ENCODE assay signal across 7 mouse cellular contexts in the genomic region with DNA sequence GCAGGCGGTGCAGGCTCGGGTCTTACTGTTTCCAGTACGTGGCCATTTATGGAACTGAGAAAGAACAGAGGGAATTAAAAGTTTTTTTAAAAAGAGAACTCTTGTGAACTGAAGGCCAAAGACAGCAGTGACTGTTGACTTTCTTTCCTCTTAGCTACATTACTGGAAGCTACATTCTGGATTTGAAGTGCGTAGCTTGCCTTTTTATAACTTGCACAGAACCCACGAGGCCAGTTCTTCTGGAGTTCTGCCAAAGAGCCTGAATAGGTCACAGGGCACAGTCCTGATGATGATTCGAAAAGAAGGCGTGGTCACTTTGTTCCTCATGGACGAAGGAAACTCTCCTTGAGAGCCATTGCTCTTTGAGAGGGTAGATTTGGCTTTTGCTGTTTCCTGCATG. TPM values are rescaled to one million over a fixed set of nuclear protein-coding genes. Genes with fewer than 3 reads are reported as not detected.
DNase-seq lines count a peak whose midpoint lies in the region; ATAC-seq and TF ChIP-seq lines count a peak whose summit lies in the region.

No protein-coding gene starts in this region.

- DNase-seq in CH12.LX (ENCODE audit: extremely low read depth), result no peak
- DNase-seq in adrenal gland, adult 2 months, result peak; percentile 83
- DNase-seq in heart, postnatal 10 days, result peak; percentile 70 to 74
- peak; percentile 41 for DNase-seq in yolk sac, embryonic 10.5 days (ENCODE audit: low spot score)
- DNase-seq in right cerebral cortex, adult 18-20 months, result no peak
- DNase-seq in layer of hippocampus, adult 8-10 months (ENCODE audit: low spot score in 2 of 2), result no peak

- no peak overlapping the region for H3K4me3 ChIP-seq in CH12.LX (replicated peaks in 1 of 3; ENCODE audit: low read depth in 2 of 3, low read length in 2 of 3, poor library complexity in 1 of 3)
- H3K4me3 ChIP-seq in liver, embryonic 12.5 days, result no peak overlapping the region

- peaks cover 0 to 11% of the 10 kb centered on the region in 2 experiments; a peak in 2 of 4 replicates for H3K4me1 ChIP-seq in CH12.LX (ENCODE audit: control insufficient read depth in 1 of 2, insufficient read depth in 2 of 2)
- peaks cover 28% of the 10 kb centered on the region for H3K4me1 ChIP-seq in liver, embryonic 12.5 days

- ATAC-seq in liver, embryonic 12.5 days, result no peak

- intact Hi-C loops in heart, postnatal 10 days (cut with DNase I), result loop anchor here (2.0 kb wide), 1 partner anchor 35 kb away; the partner anchor contains the start of gene Syne2

- H3K36me3 ChIP-seq in CH12.LX (replicated peaks in 1 of 2; ENCODE audit: control insufficient read depth in 1 of 2, insufficient read depth in 1 of 2, low read length in 1 of 2), result no peaks in the 10 kb centered on the region
- H3K36me3 ChIP-seq in liver, embryonic 12.5 days, result no peaks in the 10 kb centered on the region

- no peak overlapping the region for H3K27ac ChIP-seq in CH12.LX (ENCODE audit: insufficient read depth, low read depth)
- no peak overlapping the region for H3K27ac ChIP-seq in liver, embryonic 12.5 days

- WGBS in liver, embryonic 12.5 days (ENCODE audit: insufficient replicate concordance), result 42% methylated on average over 8 of the region's 8 CpGs

- H3K9ac ChIP-seq in CH12.LX (ENCODE audit: insufficient read depth, low read depth), result no peak overlapping the region; the same call in 1 of the 2 replicates
- H3K9ac ChIP-seq in liver, embryonic 12.5 days, result no peak overlapping the region

- H3K4me2 ChIP-seq in CH12.LX (ENCODE audit: insufficient read depth, low read depth, poor library complexity, severe bottlenecking), result peak overlapping the region; percentile 72
- H3K4me2 ChIP-seq in liver, embryonic 12.5 days, result 0 out of 2 replicates have a peak overlapping the region, but pooled peaks have one; percentile 6

- no peaks in the 10 kb centered on the region for H3K27me3 ChIP-seq in CH12.LX (replicated peaks)
- H3K27me3 ChIP-seq in liver, embryonic 12.5 days (replicated peaks), result peaks cover 15% of the 10 kb centered on the region

- no peaks in the 10 kb centered on the region; the same call in 1 of the 2 replicates for H3K79me2 ChIP-seq in CH12.LX (replicated peaks; ENCODE audit: control insufficient read depth, extremely low read depth, insufficient read depth, poor library complexity, severe bottlenecking)

- no peaks in the 10 kb centered on the region for H3K9me3 ChIP-seq in CH12.LX (replicated peaks; ENCODE audit: low read length)
- no peaks in the 10 kb centered on the region for H3K9me3 ChIP-seq in liver, embryonic 12.5 days (replicated peaks)

- TF ChIP-seq EP300 in CH12.LX (IDR thresholded peaks at IDR 0.05; ENCODE audit: low read length), result no peak

- dilution Hi-C loops in CH12.LX (cut with MboI; ENCODE audit: extremely low pct_ligation_motif_present, extremely low pct_unique_long_range_greater_than_20kb, low sequenced_read_pairs), result no loop called here

- in situ Hi-C loops in CH12.LX (cut with MboI; ENCODE audit: low pct_ligation_motif_present, low pct_unique_long_range_greater_than_20kb, low sequenced_read_pairs), result no loop called here

- no peak for TF ChIP-seq CTCF in CH12.LX (conservative IDR thresholded peaks at IDR 0.05 in 1 of 2, IDR thresholded peaks at IDR 0.05 in 1 of 2; ENCODE audit: low read depth in 2 of 2, low read length in 2 of 2)

- no peak for TF ChIP-seq POLR2A in CH12.LX (IDR thresholded peaks at IDR 0.05; ENCODE audit: low read depth, low read length)

- no peak for TF ChIP-seq RAD21 in CH12.LX (IDR thresholded peaks at IDR 0.05; ENCODE audit: low read depth, low read length)

TF ChIP-seq in CH12.LX, 34 proteins besides CTCF, POLR2A, EP300 and RAD21:
- TF ChIP-seq IRF4 (IDR thresholded peaks at IDR 0.05; ENCODE audit: low read depth, low read length) (no peak), HCFC1 (IDR thresholded peaks at IDR 0.05; ENCODE audit: low read depth, low read length) (no peak), MAX (IDR thresholded peaks at IDR 0.05; ENCODE audit: low read length) (no peak), JUND (conservative IDR thresholded peaks at IDR 0.05; ENCODE audit: low read depth, low read length) (no peak), TBP (conservative IDR thresholded peaks at IDR 0.05; ENCODE audit: low read depth, low read length) (no peak), USF1 (IDR thresholded peaks at IDR 0.05; ENCODE audit: low read depth, low read length) (no peak), NELFE (IDR thresholded peaks at IDR 0.05; ENCODE audit: low read depth, low read length) (no peak), ZKSCAN1 (IDR thresholded peaks at IDR 0.05; ENCODE audit: borderline replicate concordance, low read depth, low read length) (no peak), POLR2AphosphoS2 (IDR thresholded peaks at IDR 0.05; ENCODE audit: low read depth, low read length) (no peak), MAFK (IDR thresholded peaks at IDR 0.05; ENCODE audit: insufficient replicate concordance, low read length) (no peak), MYC (IDR thresholded peaks at IDR 0.05; ENCODE audit: low read depth, low read length) (no peak)

RNA-seq across cellular contexts. Expression of gene Syne2, which starts 35.6 kb away (rescaled TPM):
- total RNA-seq in CH12.LX (2012; rRNA removed) (3.7 and 3.9 TPM in 2 replicates), CH12.LX (2014; rRNA removed) (4.8 and 4.9 TPM in 2 replicates)
- 6.1 and 7.5 TPM in 2 replicates for polyA plus RNA-seq in CH12.LX (2012; ENCODE audit: insufficient read length, low read depth)
- total RNA-seq in adrenal gland, adult 2 months (2021), result 10 to 100 TPM; 44.3 to 45.1 TPM
- polyA plus RNA-seq in adrenal gland, adult 2 months (2012; rRNA removed), result 19.1 and 19.5 TPM in 2 replicates
- 10 to 100 TPM; 55.8 to 59.1 TPM for total RNA-seq in heart, postnatal 10 days (2021)
- polyA plus RNA-seq in liver, embryonic 12.5 days (2016; fragmentation: Nextera tagmentation; extraction: Ambion mirVana), result 11.2 and 11.3 TPM in 2 replicates
- total RNA-seq in layer of hippocampus, adult 8-10 months (2022), result 10 to 100 TPM; 23.3 to 28.4 (median 24.6) TPM

Comparison
In these comparisons a context has a peak if more than half of its experiments do, and no peak if none do; other contexts are left out.
1. DNase-seq: peak in adrenal gland, adult 2 months (single experiment), heart, postnatal 10 days (2 of 2) and yolk sac, embryonic 10.5 days (single experiment); none in CH12.LX (single experiment), right cerebral cortex, adult 18-20 months (single experiment) and layer of hippocampus, adult 8-10 months (0 of 2).
2. RNA of gene Syne2, which starts 35.6 kb away (total RNA-seq): 55.8 to 59.1 TPM in heart, postnatal 10 days, 44.3 to 45.1 TPM in adrenal gland, adult 2 months and 23.3 to 28.4 TPM in layer of hippocampus, adult 8-10 months; 3.7 to 4.9 TPM in CH12.LX; every median in the first group is over 4 times any median in the second.